Mouse (Mus musculus) lung, postnatal 14 days (tissue): ENCODE results near the gene Zfp865.

Experiments used
- DNase-seq: peaks from one replicate; pipeline ENCODE4 v3.0.0; 2021

Zfp865 gene

GRCm38 (mm10) chr7:5085512-5085911, 65.3 kb downstream of the Zfp865 start:
- no peak for DNase-seq
